Mouse (Mus musculus): ENCODE measurements at regions not wholly inside any gene's neighbourhood (a gene's known extent, or its start where the extent isn't known, plus 50 kb on each side); places are given as distances from the start of the nearest gene placed in this dataset.

DNA sequence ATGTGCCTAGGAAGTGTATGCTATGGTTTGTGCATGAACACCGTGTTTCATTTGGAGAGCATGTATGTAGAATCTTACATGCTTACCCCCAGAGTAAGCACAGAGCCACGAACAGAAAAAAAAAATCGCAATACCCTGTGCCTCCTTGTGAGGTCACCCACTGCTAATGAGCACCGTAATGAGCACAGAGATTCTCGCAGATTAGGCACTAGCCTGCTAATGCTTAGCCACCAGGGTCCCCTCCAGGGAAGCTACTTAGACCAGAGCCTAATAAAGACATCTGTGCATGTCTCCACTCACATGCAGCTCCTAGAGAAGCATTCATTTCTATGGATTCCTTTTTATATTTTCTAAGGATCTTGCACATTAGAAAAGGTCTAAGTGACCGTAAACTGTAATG, 780.8 kb downstream of the Nr2f2 start:
- TF ChIP-seq CTCF (IDR thresholded peaks at IDR 0.05; ENCODE audit: insufficient read depth, low read length) = no peak
- TF ChIP-seq POLR2A (IDR thresholded peaks at IDR 0.05; ENCODE audit: borderline replicate concordance, extremely low read depth, low read depth, low read length) = no peak

Data from lung, adult 2 months (tissue).